Mouse (Mus musculus): ENCODE measurements around the gene Mtmr12.

DNA sequence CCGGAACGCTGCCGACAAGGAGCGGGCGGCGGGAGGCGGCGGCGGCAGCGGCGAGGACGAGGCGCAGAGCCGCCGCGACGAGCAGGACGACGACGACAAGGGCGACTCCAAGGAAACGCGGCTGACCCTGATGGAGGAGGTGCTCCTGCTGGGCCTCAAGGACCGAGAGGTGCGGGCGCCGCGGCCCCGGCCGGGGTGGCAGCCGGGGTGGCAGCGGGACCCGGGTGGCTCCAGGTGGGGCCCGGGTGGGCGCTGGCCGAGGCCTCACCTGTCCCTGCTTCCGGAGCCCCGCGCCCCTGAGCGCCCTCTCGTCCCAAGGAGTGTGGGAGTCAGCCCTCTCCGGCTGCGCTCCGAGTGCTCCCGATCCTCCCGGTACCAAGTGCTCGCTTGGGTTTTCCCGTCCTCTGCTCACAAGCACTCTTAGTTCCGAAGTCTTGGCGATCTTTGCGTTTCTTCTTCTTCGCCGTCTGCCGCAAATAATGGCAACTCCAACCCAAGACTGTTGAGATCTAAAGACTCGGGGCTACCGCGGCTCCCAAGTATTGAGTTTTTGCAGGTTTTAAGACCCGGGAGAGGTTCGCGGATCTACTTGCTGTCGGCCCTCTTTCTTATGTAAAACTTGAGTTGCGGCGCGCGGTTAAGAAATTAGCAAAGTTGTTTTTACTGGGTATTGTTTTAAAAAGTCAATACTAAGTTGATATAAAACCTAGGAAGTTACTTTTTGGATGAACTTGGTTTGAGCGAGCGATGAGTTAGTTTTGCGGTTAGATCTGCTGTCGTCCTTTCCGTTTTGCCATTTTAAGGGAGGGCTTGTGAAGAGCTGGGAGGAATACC is 117.2 kb downstream of the Mtmr12 start, which contains the start of gene 1810049J17Rik:
- TF ChIP-seq CTCF (IDR thresholded peaks at IDR 0.05; ENCODE audit: low read depth) = no peak
- TF ChIP-seq EP300 (IDR thresholded peaks at IDR 0.05; ENCODE audit: low read depth) = no peak
